Mouse (Mus musculus) megakaryocyte, embryonic 14.5 days (primary cell): ENCODE measurements around the gene Abcg4.

ENCODE experiments used
- FLI1 ChIP-seq: IDR thresholded peaks from 2 replicates; pipeline ENCODE4 v1.6.1; 2012; ENCODE audit warnings: low read length, inconsistent platforms, mixed read lengths
- GATA1 ChIP-seq: IDR thresholded peaks from 3 replicates; pipeline ENCODE4 v1.6.1; 2012; ENCODE audit warnings: mixed read lengths, low read length, inconsistent platforms, borderline replicate concordance

GRCm38 (mm10) chr9:44259014-44259413 lies 29.4 kb downstream of the Abcg4 start:
- no peak for TF ChIP-seq FLI1
- no peak for TF ChIP-seq GATA1
